Mouse (Mus musculus) stomach, embryonic 16.5 days (tissue): Measurements from ENCODE around the gene Ddx21. TPM values are rescaled to one million over a fixed set of nuclear protein-coding genes. Genes with fewer than 3 reads are reported as not detected.
"Not testable (repeated sequence)": the region's sequence is repeated elsewhere in the genome, so short reads cannot be mapped to it uniquely, and the experiment has no call there.

Source experiments
- ATAC-seq: fragments of 200-750 bp; cut with Nextera tagmentation; 2 replicates; pipeline ENCODE4 v1.8.0; 2017; ENCODE audit warnings: moderate number of reproducible peaks, moderate TSS enrichment; ENCODE audit not compliant: insufficient read depth, low FRiP score
- H3K27ac ChIP-seq: fragments of 300-500 bp; sonication (generic); 2 replicates; pipeline ENCODE4 v1.5.1; 2014; ENCODE audit warnings: low read length
- H3K27me3 ChIP-seq: fragments of 300-500 bp; sonication (generic); 2 replicates; pipeline ENCODE4 v1.6.1; 2014; ENCODE audit warnings: low read length, control low read depth, mixed read lengths; ENCODE audit not compliant: control insufficient read depth, insufficient read depth
- H3K36me3 ChIP-seq: fragments of 300-500 bp; sonication (generic); 2 replicates; pipeline ENCODE4 v1.6.1; 2014; ENCODE audit warnings: low read length; ENCODE audit not compliant: control insufficient read depth, insufficient read depth
- H3K4me1 ChIP-seq: fragments of 300-500 bp; sonication (generic); 2 replicates; pipeline ENCODE4 v1.6.1; 2014; ENCODE audit warnings: low read length, control low read depth, mixed read lengths; ENCODE audit not compliant: control insufficient read depth, insufficient read depth
- H3K4me2 ChIP-seq: fragments of 300-500 bp; sonication (generic); 2 replicates; pipeline ENCODE4 v1.6.1; 2014; ENCODE audit warnings: low read depth, low read length, mixed read lengths
- H3K4me3 ChIP-seq: fragments of 300-500 bp; sonication (generic); replicated peaks from 2 replicates; pipeline ENCODE4 v1.5.1; 2014; ENCODE audit warnings: mild to moderate bottlenecking, low read length
- H3K9ac ChIP-seq: fragments of 300-500 bp; sonication (generic); 2 replicates; pipeline ENCODE4 v1.6.1; 2014; ENCODE audit warnings: low read length
- H3K9me3 ChIP-seq: fragments of 300-500 bp; sonication (generic); replicated peaks from 2 replicates; pipeline ENCODE4 v1.6.1; 2016; ENCODE audit warnings: low read length, control low read depth; ENCODE audit not compliant: control insufficient read depth
- WGBS: fragments of 180-500 bp; shearing (Covaris S2); extraction: QIAGEN DNeasy Blood & Tissue Kit; methylation state at CpG from one replicate; pipeline ENCODE4 v1.1.7; 2014; 5-methylcytosine and 5-hydroxymethylcytosine counted together
- polyA plus RNA-seq: library from polyadenylated mRNA; unstranded; fragments of >200 nt; fragmentation: Nextera tagmentation; extraction: Ambion mirVana; gene quantifications from 2 replicates; pipeline ENCODE4 v1.2.1, GENCODE M21; 2015

Ddx21 gene
- polyA plus RNA-seq, 1 experiment from 2014 or later = 21.1 TPM

DNA sequence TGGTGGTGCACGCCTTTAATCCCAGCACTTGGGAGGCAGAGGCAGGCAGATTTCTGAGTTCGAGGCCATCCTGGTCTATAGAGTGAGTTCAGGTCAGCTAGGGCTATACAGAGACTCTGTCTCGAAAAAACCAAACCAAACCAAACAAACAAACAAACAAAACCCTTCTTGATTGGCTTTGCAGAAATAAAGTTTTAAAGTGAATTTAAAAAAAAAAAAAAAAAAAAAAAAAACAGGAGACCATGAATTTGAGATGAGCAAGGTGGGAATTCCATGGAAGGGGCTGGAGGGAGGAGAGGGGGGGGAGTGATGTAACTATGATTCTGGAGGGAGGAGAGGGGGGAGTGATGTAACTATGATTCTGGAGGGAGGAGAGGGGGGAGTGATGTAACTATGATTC lies 2.8 kb downstream of the Ddx21 start:
- not testable (repeated sequence) for H3K4me2 ChIP-seq, H3K9me3 ChIP-seq, H3K4me3 ChIP-seq, H3K27me3 ChIP-seq, H3K27ac ChIP-seq, H3K36me3 ChIP-seq, ATAC-seq, H3K9ac ChIP-seq
- H3K4me1 ChIP-seq = 0 out of 2 replicates have a peak, but pooled peaks cover 11% of the 10 kb centered on the region
- 93% methylated on average over 3 of the region's 3 CpGs for WGBS

DNA sequence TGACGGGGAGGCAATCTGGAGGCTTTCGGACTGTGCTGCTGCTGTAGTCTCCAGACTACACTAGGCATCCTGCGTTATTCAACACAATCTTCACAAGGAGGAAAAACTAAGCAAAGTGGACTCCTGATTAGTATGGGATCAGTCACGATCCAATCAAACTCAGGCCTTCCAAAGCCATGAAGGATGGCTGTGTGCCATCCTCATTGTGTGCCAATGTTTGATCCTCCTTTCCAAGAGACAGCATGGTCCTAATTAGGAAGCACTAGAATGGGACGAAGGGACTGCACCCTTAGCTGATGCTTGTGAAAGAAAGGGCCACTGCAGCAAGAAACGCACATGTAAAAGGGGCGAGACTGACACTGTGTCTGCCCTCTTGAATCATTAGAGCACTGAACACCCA lies 9.6 kb downstream of the Ddx21 start:
- H3K4me1 ChIP-seq = no peaks in the 10 kb centered on the region
- H3K4me3 ChIP-seq = no peak overlapping the region
- no peaks in the 10 kb centered on the region for H3K9me3 ChIP-seq
- H3K9ac ChIP-seq = no peak overlapping the region
- no peak overlapping the region for H3K4me2 ChIP-seq
- peaks cover 13% of the 10 kb centered on the region; the same call in 1 of the 2 replicates for H3K36me3 ChIP-seq
- no peak for ATAC-seq
- no peak overlapping the region for H3K27ac ChIP-seq
- H3K27me3 ChIP-seq = no peaks in the 10 kb centered on the region
- WGBS = 90% methylated on average over 7 of the region's 7 CpGs

DNA sequence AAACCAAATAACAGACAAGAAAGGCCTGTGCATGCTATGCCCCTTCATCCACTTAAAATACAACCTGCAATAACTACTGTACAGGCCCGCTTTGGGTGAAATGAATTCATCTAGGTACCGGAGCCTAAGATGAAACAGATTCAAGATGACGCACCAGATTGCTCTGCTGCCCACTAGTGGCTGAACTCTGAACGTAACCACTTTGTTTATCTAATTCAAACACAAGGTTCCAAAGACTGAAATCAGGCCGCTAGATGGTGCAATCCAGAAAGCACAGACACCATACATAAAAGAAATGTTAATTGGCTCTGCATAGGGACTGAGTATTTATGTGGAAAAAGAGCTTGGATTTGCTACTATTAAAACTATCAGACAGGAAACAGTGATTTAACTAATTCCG lies 11.9 kb downstream of the Ddx21 start:
- Histone ChIP-seq H3K4me1 (no peaks in the 10 kb centered on the region), H3K4me3 (no peak overlapping the region), H3K4me2 (no peak overlapping the region), H3K27ac (no peak overlapping the region), H3K27me3 (no peaks in the 10 kb centered on the region), H3K36me3 (peaks cover 13% of the 10 kb centered on the region; the same call in 1 of the 2 replicates), H3K9ac (no peak overlapping the region), H3K9me3 (no peaks in the 10 kb centered on the region)
- 35% methylated on average over 6 of the region's 6 CpGs for WGBS
- peak; percentile 58; the same call in 1 of the 2 replicates for ATAC-seq

DNA sequence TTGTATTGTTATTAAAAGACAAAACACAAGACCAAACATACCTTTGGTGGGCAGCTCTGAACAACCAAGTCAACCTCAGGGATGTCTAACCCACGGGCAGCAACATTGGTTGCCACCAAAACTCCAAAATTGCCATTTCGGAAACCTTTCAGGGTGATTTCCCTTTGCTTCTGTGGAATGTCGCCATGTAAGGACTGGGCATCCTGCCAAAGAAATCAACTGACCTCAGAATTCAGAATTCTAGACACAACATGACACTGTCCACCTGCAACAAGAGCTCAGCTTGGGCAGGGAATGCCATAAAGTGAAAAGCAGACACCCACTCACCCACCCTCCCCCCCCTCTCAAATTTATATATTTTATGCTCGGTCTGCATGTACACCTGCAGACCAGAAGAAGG lies 13.5 kb downstream of the Ddx21 start:
- no peaks in the 10 kb centered on the region for H3K9me3 ChIP-seq
- no peak overlapping the region for H3K4me3 ChIP-seq
- H3K36me3 ChIP-seq = peaks cover 25% of the 10 kb centered on the region; the same call in 1 of the 2 replicates
- H3K27me3 ChIP-seq = no peaks in the 10 kb centered on the region
- H3K4me1 ChIP-seq = no peaks in the 10 kb centered on the region
- ATAC-seq = no peak
- H3K4me2 ChIP-seq = no peak overlapping the region
- WGBS = 75% methylated on average over 4 of the region's 4 CpGs
- H3K27ac ChIP-seq = no peak overlapping the region
- no peak overlapping the region for H3K9ac ChIP-seq

DNA sequence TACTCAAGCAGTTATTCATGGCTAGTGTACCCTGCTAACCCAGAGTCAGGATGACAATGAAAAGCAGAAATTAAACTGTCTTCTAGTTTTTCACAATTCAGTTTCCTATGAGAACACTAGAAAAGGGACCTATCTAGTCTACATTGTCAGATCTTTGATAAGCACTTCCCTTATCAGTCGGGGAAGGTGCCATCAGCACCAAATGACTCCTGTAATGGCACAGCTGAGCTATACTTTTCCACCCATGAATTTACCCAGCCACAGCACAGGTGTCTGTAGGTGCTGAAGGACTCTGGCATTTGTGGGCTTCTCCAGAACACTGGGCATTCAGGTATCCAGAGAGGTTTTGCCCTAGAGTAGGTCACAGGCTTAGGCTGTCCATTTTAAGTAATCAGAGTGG lies 18.8 kb downstream of the Ddx21 start:
- 92% methylated on average over 1 of the region's 1 CpGs for WGBS
- Histone ChIP-seq H3K4me3 (no peak overlapping the region), H3K36me3 (peaks cover 25% of the 10 kb centered on the region), H3K9ac (no peak overlapping the region), H3K27ac (no peak overlapping the region), H3K27me3 (no peaks in the 10 kb centered on the region), H3K4me1 (no peaks in the 10 kb centered on the region), H3K4me2 (no peak overlapping the region), H3K9me3 (no peaks in the 10 kb centered on the region)
- ATAC-seq = no peak

DNA sequence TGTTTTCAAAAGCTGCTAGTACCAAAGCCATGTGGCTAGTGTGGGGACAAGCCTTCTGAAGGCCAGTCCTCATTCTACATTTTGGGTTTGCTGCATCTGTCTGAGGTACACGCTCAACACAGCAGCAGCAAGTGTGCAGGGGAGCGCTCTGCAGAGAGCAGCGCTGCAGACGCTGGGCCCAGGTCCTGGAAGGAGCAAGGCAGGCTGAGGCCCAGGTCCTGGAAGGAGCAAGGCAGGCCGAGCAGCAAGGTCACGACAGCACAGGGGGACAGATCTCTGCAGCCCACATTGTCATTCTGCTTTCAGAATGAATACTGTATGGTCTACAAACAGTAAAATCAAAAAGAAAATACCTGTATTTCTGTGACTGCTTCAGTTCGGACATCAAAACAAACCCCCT lies 19.4 kb downstream of the Ddx21 start:
- H3K9me3 ChIP-seq = no peaks in the 10 kb centered on the region
- no peak overlapping the region for H3K4me2 ChIP-seq
- ATAC-seq = no peak
- no peaks in the 10 kb centered on the region for H3K4me1 ChIP-seq
- H3K36me3 ChIP-seq = peaks cover 21% of the 10 kb centered on the region
- no peak overlapping the region for H3K27ac ChIP-seq
- no peaks in the 10 kb centered on the region for H3K27me3 ChIP-seq
- no peak overlapping the region for H3K9ac ChIP-seq
- WGBS = 84% methylated on average over 7 of the region's 7 CpGs
- no peak overlapping the region for H3K4me3 ChIP-seq

DNA sequence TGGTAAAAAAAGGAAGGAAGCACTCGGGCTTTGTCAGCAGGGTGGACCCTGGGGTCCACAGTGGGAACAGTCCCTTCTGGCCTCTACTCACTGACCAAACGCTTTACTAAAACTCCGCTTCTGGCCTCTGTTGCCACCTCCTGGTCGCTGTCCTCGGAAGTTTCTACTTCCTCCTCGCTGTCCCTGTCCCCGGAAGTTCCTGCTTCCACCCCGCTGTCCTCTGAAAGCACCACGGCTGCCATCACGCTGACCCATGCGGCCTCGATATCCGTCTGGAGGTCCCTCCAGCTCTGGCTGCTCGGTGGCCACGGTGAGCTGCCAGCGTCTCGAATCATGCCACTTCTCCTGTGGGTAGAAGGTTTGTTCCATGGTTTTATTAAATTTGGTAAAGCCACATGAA lies 19.8 kb downstream of the Ddx21 start:
- Histone ChIP-seq H3K27ac (no peak overlapping the region), H3K9me3 (no peaks in the 10 kb centered on the region), H3K4me2 (no peak overlapping the region), H3K27me3 (no peaks in the 10 kb centered on the region), H3K4me3 (no peak overlapping the region), H3K9ac (no peak overlapping the region), H3K4me1 (peaks cover 4% of the 10 kb centered on the region), H3K36me3 (peaks cover 19% of the 10 kb centered on the region)
- no peak for ATAC-seq
- 90% methylated on average over 17 of the region's 17 CpGs for WGBS

DNA sequence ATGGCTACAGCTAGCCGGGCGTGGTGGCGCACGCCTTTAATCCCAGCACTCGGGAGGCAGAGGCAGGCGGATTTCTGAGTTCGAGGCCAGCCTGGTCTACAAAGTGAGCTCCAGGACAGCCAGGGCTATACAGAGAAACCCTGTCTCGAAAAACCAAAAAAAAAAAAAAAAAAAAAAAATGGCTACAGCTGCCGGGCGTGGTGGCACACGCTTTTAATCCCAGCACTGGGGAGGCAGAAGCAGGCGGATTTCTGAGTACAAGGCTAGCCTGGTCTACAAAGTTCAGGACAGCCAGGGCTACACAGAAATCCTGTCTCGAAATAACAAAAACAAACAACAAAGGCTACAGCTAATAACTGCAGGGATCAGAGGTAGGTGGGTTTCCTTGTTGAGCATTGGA lies 23.0 kb downstream of the Ddx21 start:
- 87% methylated on average over 12 of the region's 13 CpGs for WGBS
- not testable (repeated sequence) for H3K27me3 ChIP-seq, H3K27ac ChIP-seq, H3K4me3 ChIP-seq, H3K4me2 ChIP-seq, H3K9ac ChIP-seq, H3K4me1 ChIP-seq, H3K9me3 ChIP-seq, ATAC-seq
- H3K36me3 ChIP-seq = peaks cover 12% of the 10 kb centered on the region

DNA sequence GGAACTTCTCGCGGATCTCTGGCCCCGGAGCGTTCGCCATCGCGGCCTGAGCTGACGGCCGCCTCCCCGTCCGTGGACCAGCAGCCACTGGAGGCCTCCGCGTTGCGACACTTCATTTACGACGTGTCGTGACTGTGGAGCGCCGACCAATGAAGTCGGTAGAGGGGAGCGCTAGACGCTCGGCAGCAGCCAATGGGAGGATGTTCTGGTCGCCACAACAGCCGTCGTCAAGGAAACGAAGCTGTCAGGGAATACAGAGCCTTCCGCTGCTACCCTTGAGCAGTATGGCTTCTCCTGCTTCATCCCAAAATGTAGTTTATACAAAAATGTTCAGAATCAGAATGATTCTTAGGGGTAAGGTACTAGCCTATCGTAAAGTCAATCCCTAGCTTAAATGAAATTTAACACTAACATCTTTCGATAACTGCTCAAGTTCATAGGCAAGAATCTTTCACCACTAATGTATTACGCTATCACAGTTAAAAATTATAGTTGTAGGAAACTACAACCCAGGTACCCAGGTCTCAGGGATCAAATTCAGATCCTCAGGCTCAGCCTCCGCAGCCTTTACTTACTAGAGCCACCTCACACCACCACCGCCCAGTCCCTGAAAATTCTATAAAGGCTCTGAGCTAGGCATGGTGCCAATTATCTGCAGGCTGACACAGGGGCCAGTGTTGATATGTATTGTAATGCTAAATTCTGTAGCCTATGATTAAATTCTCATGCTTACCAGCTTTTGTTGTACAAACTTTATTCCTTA lies 23.6 kb downstream of the Ddx21 start, which contains the start of gene Kif1bp:
Gene Kif1bp (minus strand): TSS at position 120 of the 763 bp plus-strand sequence.
- Histone ChIP-seq H3K36me3 (peaks cover 6% of the 10 kb centered on the region; the same call in 1 of the 2 replicates), H3K27ac (0 out of 2 replicates have a peak within 1 kb of the TSS, but pooled peaks have one; percentile 68), H3K4me2 (peak within 1 kb of the TSS; percentile 94), H3K9me3 (no peaks in the 10 kb centered on the region), H3K4me3 (peak within 1 kb of the TSS; percentile 88), H3K9ac (peak within 1 kb of the TSS; percentile 89), H3K27me3 (no peaks in the 10 kb centered on the region), H3K4me1 (peaks cover 8% of the 10 kb centered on the region)
- 5% methylated on average over 33 of the region's 33 CpGs for WGBS
- peak; percentile 99 for ATAC-seq
